Mouse (Mus musculus): ENCODE results near the gene Gucy1b2.

Gucy1b2 gene

DNA sequence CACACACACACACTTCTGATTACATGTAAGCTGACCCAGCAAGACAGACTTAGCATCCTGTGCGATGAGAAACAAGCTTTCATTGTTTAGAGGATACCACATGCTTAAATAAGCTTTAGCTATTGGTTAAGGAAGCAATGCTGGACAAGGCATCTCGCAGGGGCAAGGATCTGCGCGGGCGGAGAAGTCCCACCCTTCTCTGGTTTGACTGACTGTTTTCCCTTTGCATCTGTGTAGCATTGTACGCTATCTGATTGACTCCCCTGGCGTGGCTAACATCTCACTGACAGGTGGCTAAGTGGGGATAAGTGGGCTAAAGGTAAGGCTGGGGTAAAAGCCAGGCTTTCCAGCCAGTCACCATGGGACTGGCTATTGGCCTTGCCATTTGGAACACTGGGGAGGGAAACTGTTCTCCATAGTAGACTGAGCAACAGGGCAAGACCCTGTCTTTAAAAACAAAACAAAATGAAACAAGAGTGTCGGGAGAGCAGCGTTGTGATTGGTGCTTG lies at the start of gene Gucy1b2:
TSS of gene Gucy1b2 (minus strand) at position 51 of the 509 bp plus-strand sequence.
- in situ Hi-C loops (cut with MboI, MseI), result loop anchor here (10.0 kb wide), 1 partner anchor 891 kb away; no protein-coding TSS in a partner anchor

DNA sequence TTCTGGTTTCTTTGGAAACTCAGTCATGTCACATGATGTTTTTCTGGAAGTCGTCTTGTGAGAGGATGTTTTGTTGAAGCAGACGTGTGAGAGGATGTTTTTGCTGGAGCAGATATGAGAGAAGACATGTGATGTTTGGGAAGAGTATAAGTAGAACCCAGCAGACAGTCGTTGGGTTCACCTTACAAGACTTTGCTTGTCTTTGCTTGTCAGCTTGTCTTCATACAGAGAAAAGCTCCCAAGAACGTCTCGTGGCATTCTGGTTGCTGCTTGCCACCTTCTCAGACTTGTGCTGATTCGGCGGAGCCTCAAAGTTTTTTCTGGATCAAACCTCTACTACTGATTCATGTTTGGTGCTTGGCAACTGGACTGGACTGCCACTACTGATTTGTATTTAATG lies 41.3 kb upstream of the Gucy1b2 start:
- in situ Hi-C loops (cut with MboI, MseI), result no loop called here

DNA sequence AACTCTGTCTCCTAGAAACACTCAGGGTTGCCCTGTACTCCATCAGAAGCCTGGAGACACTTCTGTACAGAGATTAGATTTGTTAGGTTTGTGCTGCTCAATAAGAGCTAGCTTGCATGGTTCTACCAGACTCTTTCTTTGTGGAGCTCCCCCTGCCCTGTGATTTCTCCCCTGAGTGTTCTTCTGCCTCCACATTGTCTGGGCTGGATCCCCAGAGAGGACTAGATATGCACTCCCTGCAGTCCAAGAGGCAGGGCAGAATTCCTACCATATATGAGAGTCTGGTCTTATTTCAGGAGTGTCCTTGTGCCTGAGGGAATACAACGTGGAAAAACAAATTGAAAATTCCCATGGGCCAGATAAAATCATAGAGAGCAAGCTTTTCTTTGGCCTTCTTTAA lies 40.4 kb upstream of the Gucy1b2 start:
- in situ Hi-C loops (cut with MboI, MseI), result no loop called here

DNA sequence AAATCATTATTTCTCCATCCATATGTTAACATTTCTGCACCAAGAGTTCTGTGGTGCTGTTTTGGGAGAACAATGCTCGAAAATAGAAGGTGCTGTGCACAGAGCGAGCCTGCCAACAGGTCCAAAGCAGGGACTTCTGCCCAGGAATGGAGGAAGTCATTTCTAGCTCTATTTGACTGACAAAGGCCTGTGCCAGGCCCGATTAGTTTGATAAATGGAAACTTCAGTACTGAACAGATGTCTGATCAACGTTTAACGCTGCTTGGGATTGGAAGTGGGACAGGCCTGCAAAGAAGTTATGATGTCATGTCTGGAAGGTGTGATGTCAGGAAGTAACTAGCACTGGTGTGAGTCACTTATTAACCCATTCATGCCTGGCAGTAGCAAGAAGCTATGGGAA lies 37.4 kb upstream of the Gucy1b2 start:
- in situ Hi-C loops (cut with MboI, MseI), result no loop called here

DNA sequence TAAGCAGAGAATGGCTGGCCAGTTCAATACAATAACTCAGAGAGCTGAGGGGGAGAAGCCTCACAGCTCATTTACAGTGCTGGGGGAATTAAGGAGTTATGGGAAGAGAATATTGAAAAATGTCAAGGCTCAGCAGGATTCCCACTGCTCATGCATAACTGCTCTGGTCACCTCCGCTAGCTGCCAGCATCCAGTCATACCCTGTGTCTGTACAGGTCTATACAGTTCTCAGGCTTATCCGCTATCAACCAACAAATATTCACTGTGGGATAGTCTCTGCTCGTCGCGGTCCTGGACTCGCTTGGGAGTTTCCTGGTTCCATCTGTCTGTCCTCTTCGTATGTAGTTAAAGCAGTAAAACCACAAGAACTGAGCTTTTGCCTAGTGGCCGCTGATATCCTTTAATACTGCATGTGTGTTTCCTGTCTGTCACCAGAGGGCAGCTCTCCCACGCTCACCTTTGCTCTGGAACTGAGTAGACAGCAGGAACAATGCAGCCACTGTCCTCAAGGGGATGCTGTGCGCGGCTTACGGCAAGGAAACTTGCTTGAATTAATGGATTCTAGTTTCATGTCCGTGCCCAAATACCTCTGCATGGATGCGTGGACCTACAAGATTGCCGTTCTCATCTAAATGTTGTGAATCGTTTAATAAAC lies 36.2 kb upstream of the Gucy1b2 start:
- in situ Hi-C loops (cut with MboI, MseI), result no loop called here

DNA sequence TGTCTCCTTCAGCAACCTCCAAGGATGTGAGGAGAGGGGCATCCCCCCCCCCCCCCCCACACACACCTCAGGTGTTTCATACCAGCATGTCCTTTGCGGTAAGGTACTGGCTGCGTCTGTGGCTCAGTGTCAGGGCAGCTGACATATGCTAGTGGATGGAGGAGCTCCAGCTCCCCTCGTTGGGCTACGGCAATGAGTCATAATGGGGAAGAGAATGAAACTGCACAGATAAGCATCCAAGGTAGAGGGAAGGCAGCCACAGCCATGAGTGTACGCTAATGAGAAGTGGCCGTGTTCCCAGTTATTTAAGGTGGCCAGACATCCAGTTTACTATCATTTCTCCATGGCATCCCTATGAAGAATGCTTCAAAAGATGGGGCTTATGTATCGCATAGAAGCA lies 32.2 kb upstream of the Gucy1b2 start:
- in situ Hi-C loops (cut with MboI, MseI), result no loop called here

DNA sequence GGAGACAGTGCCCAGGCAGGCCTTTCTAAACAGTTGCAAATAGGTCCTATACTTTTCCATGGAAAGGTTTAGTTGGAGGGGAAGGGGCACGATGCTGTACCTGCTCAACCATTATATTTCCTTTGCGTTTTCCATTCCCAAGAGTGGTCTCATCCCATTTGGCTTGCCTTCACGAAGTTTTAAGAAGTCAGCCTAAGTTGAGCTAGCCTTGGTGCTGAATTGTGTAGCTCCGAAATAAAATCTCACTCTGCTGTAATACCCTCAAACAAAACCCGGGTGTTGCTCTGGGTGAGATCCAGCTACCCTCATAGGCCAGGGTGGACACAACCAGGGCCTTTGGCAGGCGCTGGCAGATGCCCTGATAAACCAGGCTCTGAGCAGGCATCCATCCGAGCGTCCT lies 25.3 kb upstream of the Gucy1b2 start:
- in situ Hi-C loops (cut with MboI, MseI), result no loop called here

DNA sequence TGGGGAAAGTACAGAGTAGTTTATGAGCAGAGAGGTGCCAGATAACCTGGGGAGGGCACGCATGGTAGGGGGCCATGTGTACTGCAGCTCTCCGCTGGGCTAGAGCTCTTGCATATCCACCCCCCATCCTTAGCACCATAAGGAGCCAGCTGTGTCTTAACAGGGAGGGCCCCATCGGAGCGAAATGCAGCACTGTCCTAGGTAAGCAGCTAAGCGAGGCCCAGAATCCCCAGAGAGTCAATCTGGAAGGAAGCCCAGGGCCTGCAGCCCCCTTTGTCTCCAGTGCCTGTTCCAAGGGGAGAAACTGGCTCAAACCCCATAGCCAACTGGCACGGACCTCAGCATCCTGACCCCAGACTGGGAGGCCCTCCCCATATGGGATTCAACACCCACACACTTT lies 23.3 kb upstream of the Gucy1b2 start:
- in situ Hi-C loops (cut with MboI, MseI), result no loop called here

DNA sequence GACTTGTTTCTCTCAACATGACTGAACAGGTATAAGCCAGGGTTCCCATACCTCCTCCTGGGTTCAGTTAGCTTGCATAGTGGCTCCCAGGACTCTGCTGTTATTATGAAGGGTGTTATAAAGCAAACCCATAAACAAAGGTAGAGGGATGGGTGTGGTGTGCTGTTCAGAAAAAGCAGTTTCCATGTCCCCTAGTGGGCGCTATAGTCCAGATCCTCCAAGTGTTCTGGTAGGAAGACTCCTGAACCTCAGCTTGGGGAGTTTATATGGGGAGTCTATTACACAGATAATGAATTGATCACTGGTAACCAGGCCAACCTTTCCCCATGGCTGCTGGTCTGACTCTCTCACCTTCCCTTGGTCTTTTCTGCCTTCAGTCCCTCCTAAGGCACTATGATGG lies 18.4 kb upstream of the Gucy1b2 start:
- in situ Hi-C loops (cut with MboI, MseI), result no loop called here

DNA sequence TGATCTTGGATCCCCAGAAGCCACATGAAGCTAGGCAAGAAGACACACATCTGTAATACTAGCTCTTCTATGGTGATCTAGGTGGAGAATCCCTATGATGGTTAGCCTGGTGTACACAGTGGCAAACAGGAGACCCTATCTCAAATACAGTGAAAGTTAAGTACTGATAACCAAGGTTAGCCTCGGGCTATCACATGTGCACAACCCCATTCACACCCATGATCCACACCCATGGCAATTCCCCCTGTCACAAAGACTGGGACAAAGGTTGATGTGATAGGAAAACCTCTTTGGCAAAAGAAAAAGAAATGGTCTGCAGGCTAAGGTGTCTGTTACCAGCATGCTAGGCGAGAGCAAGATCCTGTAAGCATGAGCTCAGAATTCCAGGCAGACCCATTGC lies 16.0 kb upstream of the Gucy1b2 start:
- in situ Hi-C loops (cut with MboI, MseI), result no loop called here

DNA sequence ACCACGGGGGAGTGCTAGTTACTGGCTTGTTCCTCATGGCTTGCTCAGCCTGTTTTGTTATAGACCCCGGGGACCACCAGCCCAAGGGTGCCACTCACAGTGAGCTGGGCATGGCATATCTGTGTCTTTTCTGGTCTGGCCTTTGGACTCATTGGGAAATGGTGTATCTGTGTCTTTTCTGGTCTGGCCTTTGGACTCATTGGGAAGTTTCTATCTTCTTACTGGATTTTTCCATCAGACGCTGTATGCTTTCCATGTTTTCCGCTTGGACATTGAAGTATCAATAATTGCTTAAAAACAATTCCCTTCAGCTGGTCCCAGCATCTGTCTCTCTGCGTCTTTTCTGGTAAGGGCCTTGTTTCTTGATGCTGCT lies 12.7 kb upstream of the Gucy1b2 start:
- in situ Hi-C loops (cut with MboI, MseI), result no loop called here

DNA sequence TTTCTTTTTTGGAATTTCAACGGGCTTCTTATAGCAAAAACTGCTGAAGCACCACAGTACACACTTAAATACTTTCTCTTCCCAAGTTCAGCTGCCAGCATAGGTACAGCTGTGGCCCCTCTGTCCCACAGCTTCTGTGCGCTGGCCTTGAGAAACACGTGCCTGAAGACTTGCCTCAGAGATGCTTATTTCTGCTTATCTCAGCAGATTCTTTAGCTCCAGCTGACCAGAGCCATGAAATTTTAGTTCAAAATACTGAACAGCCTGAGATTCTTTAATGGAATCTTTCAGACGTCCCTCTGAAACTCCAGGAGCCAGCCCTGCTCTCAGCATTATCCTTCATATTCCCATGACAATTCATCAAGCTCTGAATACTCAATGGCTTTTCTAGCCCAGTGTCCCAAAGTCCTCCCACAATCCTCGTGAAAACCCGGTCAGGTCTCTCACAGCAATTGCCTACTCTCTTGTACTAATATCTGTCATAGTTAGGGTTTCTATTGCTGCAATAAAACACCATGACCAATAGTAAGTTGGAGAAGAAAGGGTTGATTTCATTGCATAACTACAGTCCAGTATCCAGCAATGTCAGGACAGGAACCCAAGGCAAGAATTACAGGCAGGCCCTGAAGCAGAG lies 12.1 kb upstream of the Gucy1b2 start:
- in situ Hi-C loops (cut with MboI, MseI), result no loop called here

DNA sequence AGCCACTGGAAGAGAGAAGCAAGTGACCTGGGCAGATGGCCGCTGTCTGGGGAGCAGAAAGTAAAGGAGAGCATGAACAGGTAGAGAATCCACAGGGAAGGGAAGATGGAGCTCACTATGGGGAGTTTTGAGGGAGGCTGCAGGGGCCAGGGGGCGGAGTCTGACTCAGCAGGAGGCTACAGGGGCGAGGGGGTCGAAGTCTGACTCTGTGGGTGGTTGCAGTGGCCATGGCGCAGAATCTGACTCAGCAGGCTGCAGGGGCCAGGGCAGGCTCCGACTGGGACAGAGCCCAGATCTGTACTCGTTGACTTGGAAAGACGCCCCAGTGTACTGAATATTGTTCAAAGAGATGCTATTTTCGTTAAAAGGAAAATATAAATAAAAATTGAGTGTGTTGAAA lies 8.9 kb upstream of the Gucy1b2 start:
- in situ Hi-C loops (cut with MboI, MseI), result no loop called here

DNA sequence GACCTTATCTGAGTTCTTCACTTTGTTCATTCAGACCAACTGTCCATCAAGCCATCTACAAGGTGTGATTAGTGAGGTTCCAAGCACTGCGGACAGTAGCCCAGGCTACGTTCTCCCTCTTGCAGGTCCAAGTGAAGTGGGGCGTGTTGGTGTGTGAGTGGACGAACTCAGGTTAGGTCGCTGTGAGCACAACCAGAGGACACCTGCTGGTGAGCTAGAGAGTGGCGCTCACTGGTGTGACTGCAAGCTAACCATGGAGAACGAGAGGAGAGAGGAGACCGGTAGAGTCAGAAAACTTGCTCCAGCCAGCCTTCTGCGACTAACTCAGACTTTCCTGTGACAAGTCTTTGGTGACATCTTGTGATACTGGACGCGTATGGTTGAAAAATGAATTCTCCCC lies 3.5 kb upstream of the Gucy1b2 start:
- in situ Hi-C loops (cut with MboI, MseI), result loop anchor here (10.0 kb wide), 1 partner anchor 895 kb away; no protein-coding TSS in a partner anchor

DNA sequence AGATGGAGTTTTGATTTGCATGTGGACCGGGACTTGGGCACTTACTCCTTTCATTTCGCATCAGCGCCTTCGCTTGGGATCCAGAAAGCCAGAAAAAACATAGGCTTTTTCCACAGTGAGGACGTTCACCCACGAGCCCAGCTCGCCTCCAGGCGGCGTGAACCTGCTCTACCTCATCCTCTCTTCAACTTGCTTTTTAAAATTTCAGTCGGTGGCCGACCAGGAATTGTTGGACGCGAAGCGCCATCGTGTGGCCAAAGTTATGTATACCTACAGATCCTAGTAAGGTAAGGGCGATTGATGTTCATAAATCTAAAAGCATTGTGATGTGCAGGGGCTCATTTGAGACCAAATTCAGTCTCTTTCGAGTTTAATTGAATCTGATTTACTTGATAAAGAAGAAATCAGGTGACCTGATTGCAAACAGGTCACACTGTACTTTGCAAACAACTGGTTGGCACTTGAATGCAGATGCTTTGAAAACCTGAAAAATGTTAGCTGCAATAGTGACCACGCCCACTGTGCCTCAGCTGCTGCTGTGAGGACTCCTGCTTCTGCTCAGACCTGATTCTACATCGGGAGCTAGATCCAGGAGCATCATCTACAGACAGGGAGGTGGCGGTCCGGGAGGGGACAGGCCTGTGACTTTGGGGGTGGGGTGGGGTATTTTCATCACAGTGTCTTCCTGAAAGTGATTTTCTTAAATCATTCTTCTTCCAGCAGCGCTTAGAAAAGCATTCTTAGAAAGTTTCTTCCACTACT lies 1.5 kb upstream of the Gucy1b2 start:
- in situ Hi-C loops (cut with MboI, MseI), result loop anchor here (10.0 kb wide), 1 partner anchor 893 kb away; no protein-coding TSS in a partner anchor

DNA sequence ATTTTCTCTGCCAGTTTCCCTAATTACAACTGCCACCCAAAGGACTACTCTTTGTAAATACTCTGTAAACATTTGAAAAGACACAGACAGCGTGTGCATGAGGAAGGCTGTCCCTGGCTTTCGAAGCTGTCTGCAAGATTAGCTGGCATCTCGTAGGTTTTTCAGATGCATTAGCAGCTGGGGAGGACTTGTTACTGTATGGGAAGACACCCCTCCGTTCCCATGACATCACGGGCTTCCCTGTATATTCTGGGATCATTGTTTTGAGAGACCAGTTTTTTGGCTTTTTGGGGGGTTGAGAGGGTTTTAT lies 564 bp downstream of the Gucy1b2 start:
- in situ Hi-C loops (cut with MboI, MseI), result loop anchor here (10.0 kb wide), 1 partner anchor 891 kb away; no protein-coding TSS in a partner anchor

DNA sequence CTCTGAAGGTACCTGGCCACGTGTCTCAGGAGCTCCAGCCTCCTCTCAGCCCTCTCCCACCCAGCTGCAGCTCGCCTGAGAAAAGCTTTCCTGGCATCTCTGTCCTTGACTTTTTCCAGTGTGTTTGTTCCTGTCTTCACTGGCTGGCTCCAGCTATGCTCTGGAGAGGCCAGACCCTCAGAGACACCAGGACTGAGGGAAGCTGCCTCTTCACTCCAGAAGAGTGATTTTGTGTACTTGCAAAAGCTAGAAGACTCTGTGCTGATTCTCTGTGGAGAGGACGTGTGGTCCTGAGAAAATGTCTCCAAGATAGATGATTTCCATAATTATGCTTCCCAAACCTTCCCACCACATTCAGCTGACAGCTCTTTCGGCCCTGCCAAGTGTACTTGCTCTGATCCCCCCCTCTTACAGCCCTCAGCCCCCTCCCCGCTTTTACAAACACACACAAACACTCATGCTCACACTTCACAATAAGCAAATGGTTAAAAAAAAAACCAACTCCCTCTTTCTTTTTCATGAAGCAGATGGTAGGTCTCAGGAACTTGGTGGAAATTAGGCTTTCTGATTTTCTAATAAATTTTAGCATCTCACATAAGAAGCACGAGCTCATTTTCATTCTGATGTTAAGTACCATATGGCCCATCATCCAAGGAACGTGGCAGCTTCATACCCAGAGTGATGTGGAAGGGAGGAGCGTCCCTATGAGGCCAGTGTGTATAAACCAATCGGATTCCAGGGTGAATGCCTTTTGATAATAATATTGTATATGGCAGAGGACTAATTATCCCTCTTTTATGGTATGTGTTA lies 1.1 kb downstream of the Gucy1b2 start:
- in situ Hi-C loops (cut with MboI, MseI), result loop anchor here (10.0 kb wide), 1 partner anchor 890 kb away; no protein-coding TSS in a partner anchor

DNA sequence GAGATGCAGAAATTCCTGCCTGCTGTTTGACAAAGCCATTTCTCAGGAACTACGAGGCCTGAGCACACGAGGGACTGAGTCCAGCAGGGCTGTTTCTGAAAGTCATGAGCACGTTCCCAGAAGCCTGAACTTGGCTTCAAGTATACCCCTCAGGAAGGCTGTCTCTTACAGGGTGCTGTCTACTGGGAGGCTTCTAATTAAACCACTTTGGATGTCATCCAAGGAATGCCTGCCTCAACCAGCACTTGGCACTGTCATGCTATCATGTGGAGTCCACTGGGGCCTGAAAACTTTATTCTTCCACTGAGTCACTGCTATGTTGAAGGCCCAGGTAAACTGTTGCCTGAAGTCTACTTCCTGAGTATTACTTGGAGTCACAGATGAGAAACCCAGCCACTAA lies 2.0 kb downstream of the Gucy1b2 start:
- in situ Hi-C loops (cut with MboI, MseI), result loop anchor here (10.0 kb wide), 1 partner anchor 889 kb away; no protein-coding TSS in a partner anchor

DNA sequence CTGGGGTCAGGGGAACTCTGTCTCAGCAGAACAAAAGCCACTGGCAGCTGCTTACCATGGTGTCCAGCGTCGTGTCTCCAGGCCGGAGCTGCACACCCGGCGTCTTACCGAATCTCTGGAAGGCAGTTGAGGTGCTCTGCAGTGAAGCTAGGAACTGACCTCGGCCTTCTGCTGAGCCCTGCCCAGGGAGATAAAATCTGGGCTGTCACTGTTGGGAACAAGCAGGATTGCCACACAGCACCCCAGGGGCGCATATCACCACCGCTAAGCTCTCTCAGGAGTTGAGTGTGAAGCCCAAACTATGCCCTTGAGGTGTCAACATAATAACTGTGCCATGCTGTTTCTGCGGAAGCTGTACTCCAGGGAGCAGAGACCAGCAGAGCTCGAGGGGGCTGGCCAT lies 2.8 kb downstream of the Gucy1b2 start:
- in situ Hi-C loops (cut with MboI, MseI), result loop anchor here (10.0 kb wide), 1 partner anchor 888 kb away; no protein-coding TSS in a partner anchor

DNA sequence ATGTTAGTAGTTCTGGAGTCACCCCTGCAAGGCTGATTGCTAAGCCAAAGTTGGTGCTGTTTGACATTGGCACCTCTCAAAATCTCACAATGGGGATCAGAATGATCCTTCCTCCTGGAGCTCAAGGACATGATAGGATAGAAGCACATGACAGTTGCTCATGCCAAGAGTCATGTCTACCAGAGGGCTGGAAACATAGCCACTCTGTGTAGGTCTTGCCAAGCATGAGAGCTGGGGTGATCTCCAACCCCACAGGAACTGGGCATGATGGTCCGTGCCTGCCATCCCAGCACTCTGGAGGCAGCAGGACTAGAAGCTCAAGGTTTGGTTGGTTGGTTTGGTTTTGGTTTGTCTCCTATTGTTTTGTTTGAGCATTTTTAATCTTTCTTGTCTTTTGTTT lies 5.4 kb downstream of the Gucy1b2 start:
- in situ Hi-C loops (cut with MboI, MseI), result loop anchor here (10.0 kb wide), 1 partner anchor 886 kb away; no protein-coding TSS in a partner anchor

DNA sequence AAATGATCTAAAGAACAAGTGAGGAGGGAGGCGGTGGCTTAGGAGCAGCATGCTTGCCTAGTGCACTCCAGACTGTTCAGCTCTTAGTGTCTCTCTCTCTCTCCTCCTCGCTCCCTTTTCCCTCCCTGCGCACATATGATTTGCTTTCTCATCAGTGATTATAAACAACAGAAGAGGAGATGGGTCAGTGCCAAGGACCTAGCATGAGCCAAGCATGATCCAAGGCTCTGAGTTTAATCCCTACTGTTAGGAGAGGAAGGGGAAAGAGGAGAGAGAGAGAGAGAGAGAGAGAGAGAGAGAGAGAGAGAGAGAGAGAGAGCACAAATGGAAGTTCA lies 8.9 kb downstream of the Gucy1b2 start:
- in situ Hi-C loops (cut with MboI, MseI), result no loop called here

Measured in T-helper 2 cell (primary cell).